Mouse (Mus musculus): ENCODE measurements at regions not wholly inside any gene's neighbourhood (a gene's known extent, or its start where the extent isn't known, plus 50 kb on each side); places are given as distances from the start of the nearest gene placed in this dataset.

DNA sequence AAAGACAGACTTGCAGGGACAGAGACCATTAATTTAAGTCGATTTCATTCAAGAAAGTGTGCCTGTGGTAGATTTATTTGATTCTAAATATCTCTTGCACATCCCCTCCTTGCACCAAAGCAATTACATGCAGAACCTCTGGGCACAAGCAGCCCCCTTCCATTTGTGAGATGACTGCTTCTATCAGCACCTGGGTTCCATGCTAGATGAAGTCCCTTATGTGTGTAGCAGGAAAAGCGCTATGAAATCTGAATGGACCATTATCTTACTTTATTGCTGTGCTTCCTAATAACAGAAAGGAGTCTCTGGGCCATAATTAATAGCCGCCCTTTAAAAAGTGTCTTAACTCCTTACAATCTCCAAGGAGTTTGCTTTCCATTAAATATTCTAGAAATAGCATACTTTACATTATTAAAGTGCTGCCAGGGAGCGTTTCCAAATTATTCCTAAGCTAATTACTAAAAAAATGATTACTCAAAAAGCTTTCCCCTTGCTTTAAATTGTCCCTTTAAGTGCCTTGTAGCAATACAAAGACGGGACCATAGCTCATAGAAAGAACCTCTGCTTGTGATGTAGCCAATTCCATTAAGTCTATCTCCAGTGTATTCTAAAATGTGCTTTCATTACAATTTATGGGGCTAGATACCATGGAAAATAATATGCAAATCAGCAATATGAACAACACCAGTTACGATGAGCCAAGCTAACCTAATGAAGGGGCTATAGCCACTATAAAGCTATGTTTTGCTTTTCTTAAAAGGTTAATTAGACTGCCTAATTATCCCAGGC is 508.1 kb upstream of the Rgma start:
- no peak for DNase-seq (ENCODE audit: low read depth in 2 of 2, low spot score in 2 of 2)

DNA sequence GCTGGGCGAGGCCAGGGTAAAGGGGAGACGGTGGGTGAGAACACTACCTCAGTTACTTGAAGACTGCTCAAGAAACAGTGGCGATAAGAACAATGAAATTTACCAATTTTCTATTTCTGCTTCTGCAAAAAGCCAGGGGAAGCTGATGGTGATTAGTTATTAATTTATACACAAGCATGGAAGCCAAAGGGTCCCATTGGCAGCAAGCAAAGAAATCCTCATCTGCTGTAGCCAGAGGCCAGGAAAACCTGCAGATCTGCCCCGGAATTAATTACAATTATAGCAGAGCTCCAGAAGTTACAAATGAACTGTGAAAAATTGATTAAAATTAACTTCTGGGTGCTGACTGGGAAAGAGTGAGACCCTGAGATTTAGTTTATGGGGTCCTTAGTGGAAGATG is 506.2 kb upstream of the Rgma start:
- no peak for DNase-seq (ENCODE audit: low read depth in 2 of 2, low spot score in 2 of 2)

DNA sequence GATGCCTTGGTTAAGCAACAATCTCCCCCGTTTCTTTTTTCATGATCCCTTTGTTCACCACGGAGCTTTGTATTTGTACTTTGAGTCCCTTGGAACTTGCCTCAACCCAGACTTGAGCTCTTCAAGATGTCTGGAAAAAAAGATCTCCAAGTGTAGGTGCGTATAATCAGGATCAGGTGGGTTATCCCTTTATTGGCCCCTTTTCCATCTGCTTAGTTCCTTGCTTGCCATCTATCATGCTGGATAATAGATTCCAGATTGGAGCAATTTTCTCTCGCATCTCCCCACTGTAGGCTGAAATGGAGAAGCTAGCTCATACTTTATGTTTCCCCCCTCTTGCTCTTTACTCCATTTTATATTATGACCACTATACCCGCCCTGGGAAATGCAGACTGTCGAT is 474.5 kb upstream of the Rgma start:
- DNase-seq (ENCODE audit: low read depth in 2 of 2, low spot score in 2 of 2) = no peak

DNA sequence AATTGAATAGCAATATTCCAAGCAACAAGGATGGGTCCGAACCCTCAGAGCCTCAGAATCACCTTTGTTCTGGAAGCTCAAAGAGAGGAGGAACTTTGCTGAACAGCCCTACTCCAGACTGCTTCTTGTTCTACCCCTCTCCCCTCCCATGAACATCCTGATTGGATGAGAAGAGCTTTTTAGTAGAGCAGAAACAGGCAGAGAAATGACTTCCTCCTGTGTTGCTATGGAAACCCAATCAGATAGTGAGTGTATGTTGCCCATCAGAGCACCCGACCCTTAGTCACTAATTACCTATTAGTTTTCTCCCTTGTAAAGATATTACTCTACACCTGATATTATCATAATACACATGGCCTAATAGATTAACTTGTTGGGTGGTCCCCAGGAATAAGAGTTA is 469.4 kb upstream of the Rgma start:
- no peak for DNase-seq (ENCODE audit: low read depth in 2 of 2, low spot score in 2 of 2)

DNA sequence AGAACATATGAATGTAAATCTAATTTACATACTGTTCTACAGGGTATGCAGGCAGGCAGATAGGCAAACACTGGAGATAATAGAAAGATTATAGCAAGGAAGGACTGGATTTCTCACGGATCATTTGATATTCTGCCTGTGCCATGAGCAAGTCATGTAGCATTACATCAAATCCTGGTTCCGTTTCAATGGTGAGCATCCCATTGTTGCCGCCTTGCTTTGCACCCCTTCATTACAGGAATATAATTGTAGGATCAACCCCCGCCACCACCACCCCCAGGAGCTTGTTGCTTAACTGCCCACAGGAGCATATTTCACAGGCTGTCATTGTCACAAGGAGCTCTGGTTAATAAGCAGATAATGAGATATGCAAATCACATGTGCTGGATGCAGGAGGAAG is 468.8 kb upstream of the Rgma start:
- DNase-seq (ENCODE audit: low read depth in 2 of 2, low spot score in 2 of 2) = no peak

DNA sequence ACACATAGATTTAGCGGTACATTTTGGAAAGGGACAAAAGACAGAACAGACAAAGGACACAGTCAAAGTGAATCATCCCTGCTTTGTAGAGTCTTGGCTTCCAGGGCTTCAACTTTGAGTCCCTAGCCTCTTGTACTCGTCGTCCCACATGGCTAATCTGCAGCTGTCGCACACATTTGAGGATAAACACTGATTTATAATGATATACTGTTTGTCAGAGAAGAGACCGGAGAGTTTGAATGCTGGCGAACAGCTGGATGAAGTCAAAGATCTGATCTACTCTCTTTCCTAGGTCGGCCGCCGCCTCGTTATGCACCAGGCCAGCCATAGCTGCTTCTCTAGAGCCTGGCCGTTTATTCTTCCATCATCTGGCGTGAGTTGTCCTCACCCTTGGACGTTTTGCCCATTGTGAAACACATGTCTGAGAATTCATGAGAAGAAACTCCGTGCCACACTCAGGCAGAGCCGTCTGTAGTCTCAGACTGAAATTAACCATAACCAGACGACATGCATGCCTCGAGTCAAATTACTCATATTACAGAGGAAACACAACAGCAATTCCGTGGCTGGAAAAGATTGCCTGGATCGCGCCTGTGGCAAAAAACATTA is 448.4 kb upstream of the Rgma start:
- DNase-seq (ENCODE audit: low read depth in 2 of 2, low spot score in 2 of 2) = no peak

DNA sequence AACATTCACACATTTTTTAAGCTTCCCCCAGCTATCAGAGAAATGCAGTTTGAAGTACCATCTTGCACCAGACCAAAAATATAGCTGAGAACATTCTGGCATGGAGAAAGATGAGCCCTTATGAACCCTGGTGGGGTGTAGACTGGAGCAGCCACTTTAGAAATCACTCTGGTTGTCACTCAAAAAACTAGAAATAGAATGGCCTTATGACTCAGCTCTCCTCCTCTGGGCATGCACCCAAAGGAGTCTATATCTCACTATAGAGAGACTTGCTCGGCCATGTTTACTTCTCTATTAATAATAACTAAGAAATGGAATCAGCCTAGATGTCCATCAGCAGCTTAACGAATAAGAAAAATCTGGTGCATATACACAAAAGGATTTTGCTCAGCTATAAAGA is 436.5 kb upstream of the Rgma start:
- DNase-seq (ENCODE audit: low read depth in 2 of 2, low spot score in 2 of 2) = no peak

DNA sequence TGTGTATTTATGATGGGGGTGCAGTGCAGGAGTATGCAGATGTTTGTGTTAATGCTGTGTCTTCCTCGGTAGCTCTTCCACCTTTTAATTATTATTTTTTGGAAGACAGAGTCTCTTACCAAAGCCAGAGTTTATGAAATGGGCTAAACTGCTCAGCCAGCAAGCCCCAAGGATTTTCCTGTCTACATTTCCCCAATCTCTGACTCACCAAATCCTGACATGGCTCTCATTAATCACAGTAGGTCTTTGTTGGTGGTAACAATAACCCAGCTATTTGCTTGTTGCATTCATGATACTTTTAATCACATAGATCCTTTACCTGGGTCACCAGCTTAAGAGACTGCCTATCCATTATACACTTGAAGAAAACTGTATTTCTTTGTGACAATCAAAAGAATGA is 427.8 kb upstream of the Rgma start:
- no peak for DNase-seq (ENCODE audit: low read depth in 2 of 2, low spot score in 2 of 2)

DNA sequence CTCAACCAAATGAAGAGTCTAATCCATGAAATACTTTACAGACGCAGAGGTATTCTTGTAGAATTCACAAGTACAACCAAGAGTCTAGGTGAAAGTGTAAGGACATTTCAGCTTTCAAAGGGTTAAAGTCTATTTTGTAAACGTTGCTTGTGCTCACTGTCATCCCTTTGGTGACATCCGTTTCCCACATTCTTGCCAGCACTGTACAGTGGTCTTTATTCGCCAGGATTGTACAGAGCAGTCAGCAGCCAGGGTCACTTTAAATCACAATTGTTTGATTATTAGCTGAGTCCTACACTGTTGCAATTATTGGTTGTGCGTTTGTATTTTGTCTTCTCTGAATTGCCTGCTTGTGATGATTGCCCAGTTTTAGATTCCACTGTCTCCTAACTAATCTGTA is 427.3 kb upstream of the Rgma start:
- DNase-seq (ENCODE audit: low read depth in 2 of 2, low spot score in 2 of 2) = no peak

DNA sequence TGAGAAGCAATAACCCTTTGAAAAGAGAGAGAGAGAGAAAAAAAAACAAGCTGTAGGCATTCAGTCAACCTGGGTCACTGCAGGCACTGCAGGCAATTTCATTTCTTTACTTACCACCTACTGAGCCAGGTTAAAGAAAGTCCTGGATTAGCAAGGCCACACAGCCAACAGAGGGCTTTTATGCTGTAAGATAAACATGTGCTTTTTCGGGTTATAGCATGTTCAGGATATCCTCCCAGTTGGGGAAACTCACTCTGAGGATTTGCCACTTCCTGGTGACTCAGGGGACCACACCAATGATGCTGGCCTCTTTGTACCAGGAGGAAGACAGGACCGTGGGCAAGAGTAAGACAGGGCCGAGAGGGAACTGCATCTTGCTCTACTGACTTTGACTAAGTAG is 426.6 kb upstream of the Rgma start:
- no peak for DNase-seq (ENCODE audit: low read depth in 2 of 2, low spot score in 2 of 2)

DNA sequence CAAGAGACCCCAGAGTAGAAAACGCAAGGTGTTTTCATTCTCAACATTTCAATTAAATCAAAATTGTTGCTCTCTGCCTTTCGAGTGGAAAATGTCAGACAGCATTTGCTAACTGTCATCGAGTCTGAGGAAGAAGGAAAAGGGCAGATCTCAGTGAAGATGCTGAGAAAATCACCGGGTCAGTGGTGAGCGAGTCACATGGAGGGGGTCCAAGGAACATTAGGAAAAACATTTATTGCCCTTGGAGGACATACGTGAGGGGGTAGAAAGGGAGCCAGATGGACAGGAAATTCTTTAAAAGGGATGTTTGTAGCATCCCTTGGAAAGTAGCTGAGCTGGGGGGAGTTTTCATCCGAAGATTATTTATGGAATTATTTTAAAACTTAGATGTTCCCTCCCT is 425.4 kb upstream of the Rgma start:
- no peak for DNase-seq (ENCODE audit: low read depth in 2 of 2, low spot score in 2 of 2)

DNA sequence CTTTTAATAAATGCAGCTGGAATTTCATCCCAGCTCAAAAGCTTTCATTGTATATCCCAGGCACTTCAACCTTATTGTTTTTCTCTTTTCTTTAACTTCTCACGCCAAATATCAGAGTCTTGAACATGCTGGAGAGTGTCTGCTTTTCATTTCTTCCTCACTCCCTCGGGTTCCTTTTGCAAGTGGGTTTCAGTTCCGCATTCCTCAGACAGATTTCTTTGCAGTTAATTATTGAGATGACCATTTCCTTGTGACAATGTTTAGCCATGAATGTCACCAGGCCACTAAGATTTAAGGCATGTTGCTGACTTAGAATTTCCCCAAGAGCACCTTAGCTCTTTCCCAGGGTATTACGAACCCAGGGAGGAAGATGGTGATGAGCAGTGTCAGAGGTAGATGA is 417.6 kb upstream of the Rgma start:
- no peak for DNase-seq (ENCODE audit: low read depth in 2 of 2, low spot score in 2 of 2)

DNA sequence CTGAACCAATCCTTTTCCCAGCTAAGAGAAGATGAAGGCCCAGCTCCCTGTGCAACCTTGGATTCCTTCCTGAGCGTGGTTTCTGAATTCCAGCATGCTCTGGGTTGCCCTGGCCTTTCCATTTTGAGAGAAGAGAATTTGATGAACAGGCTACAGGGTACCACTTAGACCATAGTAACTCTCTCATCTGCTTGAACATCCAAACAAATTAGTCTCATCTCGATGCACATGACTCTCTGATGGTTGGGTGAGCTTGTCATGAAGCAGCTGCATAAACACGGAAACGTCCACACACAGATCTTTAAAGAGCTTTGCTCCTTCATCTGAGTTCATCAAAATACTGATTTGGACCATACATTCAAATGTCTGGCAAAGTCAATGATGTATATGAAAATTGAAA is 414.0 kb upstream of the Rgma start:
- DNase-seq (ENCODE audit: low read depth in 2 of 2, low spot score in 2 of 2) = no peak

DNA sequence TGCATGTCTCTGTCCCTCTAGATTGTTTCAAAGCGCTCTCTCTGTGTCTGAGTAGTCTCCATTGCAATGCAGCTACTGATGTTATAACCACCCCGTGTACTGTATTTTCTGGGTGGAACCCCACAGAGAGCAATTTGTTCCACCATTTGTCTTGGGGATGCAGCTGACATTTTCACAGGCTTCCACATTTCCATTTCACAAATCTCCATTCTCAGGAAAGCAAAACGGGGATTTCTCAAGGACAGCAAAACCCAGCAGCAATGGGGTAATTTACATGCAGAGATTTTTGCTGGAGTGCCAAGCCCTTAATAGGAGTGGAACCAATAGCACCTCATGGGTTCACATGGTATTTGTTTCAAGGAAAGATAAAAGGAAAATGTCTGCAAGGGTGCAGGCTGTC is 412.5 kb upstream of the Rgma start:
- no peak for DNase-seq (ENCODE audit: low read depth in 2 of 2, low spot score in 2 of 2)

DNA sequence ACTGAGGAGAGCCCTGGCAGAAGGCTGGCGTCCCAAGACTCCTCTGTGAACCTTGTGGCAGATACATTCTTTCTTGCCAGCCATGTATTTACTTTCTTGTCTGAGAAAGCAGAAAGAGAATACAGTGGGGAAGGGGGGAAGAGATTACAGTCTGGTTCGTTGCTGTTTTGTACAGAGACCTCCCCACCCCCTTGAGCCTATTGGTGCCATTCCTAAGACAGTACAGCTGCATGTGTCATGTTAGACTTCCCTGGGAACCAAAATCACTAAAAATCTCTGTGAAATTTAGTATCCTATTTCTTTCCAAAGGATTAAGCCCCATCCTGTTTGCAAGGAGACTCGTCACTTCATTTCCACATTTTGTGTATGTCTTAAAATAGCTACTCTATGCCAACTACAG is 411.4 kb upstream of the Rgma start:
- DNase-seq (ENCODE audit: low read depth in 2 of 2, low spot score in 2 of 2) = no peak

DNA sequence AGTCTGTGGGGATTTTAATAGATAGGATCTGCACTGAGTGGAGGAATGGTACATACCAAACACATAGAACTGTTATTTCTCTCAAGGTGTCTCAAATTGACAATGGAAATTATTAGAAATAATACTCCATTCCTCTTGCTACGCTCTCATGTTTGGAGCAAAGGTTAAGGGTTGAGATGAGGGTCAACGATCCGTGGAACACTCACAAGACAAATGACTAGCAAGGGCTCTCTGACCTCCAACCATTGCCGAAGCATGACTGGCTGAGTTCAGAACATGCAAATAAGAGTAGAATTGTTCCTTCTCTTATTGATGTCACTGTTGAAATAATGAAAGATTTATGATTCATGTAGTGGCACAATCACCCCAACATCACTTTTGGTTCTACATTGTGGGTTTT is 407.1 kb upstream of the Rgma start:
- no peak for DNase-seq (ENCODE audit: low read depth in 2 of 2, low spot score in 2 of 2)

DNA sequence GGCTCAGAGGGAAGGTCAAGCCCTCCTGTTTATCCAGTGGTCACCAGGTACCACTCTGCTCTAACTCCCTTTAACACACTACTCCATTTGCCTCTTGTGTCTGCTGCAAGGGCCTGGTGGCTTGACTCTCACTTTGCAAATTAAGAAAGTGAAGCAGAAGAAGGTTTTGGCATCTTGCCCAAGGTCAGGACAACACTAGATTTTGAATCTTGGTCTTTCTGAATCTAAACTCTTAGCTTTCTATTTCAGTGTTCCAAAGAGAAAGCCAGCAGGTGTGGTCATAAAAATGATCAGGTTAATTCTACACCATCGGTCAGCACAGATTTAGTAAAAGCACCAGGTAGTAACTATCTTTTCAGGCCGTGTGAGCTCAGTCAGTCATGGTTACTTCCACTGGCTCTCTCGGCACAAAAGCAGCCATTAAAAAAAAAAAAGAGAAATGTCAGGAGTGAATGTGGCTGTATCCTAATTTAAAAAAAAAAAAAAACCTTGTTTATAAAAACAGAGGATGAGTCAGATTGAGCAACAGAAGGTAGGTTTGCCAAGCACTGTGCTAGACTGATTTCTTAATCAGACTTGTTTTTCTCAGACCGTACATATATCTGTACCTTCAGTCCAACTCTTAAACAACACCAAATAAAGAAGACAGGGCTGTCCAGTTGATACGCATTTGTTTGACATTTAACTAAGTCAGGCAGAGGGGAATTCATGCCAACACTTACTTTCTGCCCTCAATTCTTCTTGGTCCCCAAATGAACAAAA is 403.6 kb upstream of the Rgma start:
- no peak for DNase-seq (ENCODE audit: low read depth in 2 of 2, low spot score in 2 of 2)

DNA sequence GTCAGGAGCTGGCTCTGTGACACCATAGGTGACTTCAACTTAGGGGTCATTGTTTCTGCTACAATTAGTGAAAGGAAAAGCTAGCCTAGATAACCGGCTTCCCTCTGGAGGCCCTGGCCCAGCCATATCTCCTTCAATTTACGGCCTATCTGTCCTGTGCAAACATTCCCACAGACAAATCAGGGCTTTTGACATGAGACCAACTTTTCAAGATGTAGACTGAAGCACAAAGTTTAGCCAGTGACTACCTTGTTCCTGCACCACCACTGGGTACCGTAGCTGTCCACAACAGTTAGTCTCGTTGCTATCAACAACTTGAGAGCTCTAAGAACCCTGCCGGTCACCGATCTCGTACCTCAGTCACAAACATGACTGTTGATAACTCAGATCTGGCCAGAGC is 402.9 kb upstream of the Rgma start:
- no peak for DNase-seq (ENCODE audit: low read depth in 2 of 2, low spot score in 2 of 2)

DNA sequence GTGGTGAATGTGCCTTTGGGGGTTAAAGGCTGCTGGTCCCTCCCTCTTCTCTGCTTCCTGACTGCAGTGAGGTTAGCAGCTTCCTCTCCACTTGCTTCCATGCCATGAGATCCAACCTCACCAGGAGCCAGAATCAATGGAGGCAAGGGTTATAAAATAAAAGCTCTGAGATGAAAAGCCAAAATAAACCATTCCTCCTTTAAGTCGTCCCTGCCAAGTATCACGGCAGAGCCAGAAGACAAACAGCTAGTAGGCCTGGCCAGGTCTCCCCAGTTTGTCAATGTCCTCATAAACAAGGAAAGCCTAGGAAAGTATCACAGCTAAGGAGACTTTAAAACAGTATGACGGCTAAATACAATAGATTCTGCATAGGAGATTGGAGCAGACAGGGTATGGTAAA is 401.5 kb upstream of the Rgma start:
- DNase-seq (ENCODE audit: low read depth in 2 of 2, low spot score in 2 of 2) = no peak

DNA sequence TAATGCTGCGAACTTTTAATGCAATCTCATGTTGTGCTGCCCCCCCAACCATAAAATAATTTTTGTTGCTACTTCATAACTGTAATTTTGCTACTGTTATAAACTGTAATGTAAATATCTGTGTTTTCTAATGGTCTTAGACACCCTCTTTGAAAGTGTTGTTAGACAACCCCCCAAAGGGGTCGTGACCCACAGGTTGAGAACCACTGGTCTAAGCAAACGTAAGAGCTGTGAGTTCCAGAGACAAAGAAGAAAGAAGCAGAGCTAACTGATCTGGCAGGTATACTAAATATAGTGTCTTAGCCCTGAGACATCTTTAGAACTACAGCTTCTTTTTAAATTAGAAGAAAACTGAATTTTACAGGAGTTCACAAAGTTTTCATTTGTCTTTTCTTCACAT is 400.9 kb upstream of the Rgma start:
- DNase-seq (ENCODE audit: low read depth in 2 of 2, low spot score in 2 of 2) = no peak

DNA sequence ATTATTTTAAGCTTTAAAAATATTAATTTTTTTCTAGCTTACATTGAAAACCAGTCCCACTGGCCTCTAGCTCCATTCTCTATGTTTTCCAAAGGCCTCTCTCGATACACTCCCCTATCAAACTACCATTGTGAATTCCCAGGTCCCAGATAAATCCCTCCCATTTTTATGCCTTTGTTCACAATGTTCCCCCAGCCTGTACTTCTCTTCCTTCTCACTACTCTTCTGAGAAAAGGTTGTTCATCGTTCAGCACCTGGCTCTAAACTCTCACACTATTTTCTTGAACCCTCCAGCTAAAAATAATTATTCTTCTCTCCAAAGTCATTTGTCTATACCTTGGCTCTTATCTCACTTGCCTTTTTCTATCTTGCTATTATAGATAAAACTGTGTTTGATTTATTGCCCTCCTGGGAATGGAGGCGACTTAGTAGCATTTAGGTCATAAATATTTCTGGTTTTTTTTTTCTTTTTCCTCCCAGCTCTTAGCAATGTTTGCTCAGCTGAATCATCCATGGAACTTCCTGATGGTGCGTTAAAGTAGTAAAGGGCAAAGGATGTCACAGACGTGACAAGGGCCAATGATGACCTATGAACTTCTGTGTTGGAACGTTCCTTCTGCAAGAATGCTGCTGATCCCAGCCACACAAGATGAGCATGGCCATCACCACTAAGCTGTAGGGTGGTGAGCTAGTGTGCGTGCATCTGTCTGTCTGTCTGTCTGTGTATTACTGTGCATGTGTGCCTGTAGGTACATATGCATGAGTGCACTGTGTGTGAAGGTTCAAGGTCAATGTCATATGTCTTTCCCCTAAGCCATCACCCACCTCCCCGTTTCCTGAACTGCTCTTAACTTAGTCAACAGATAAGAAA is 384.5 kb upstream of the Rgma start:
- no peak for DNase-seq (ENCODE audit: low read depth in 2 of 2, low spot score in 2 of 2)

DNA sequence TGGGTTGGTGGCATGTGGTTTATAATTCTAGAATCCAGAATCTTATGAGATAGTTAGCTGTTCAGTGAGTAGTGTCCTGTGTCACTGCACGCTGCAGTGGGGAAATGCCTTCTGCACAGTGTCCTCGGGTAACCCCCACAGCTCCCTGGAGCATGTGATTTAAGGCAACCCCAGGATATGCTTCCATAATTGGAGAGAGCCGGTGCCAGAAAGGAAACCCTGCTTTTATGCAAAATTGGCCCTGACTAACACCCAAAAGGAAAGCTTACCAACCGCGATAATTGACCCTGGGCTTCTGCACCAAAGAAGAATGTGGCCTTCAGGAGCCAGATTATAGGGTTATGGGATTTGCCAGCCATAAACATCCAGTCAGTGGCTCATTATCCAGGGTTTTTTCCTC is 376.9 kb upstream of the Rgma start:
- no peak for DNase-seq (ENCODE audit: low read depth in 2 of 2, low spot score in 2 of 2)

Data from CD8-positive naive resting alpha-beta T cell, adult 2 months (primary cell).